Mouse (Mus musculus): ENCODE data around the gene Tmem91.

DNA sequence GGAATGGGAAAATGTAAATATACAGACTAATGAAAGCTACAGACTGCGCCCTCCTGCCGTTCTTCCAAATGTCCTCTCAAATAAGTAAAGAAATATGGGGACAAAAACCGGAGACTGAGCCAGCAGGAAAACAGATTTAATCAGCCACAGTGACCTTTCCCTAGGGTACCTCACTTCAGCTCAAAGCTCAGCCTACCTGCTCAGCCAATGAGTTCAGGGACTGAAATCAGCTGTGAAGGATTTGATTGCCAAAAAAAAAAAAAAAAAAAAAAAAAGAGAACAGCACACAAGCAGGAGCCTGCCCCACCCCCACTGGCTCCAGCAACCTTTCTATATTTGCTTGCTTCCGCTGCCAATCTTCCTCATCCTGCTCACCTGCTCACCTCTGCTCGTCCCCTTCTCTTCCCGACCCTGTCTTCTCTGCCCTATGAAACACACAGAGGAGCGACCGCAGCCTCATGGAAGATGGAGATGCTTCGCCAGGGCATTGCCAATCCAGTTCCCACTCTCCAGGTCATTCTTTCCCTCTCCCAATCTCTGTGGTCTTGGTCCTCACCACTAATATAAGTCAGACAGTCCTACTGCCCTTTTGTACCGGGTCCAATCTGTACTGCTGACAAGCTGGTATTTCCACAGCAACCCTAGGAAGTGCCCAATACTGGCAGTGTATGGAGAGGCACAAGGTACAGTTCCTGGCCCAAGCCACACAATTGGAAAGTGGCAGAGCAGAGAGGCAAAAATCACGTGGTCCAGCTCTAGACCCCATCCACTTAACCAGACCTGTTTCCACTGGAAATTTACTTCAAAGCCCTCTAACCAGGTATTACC is 19.2 kb downstream of the Tmem91 start:
- TF ChIP-seq CTCF (conservative IDR thresholded peaks at IDR 0.05; ENCODE audit: low read length), result no peak
- TF ChIP-seq POU5F1 (IDR thresholded peaks at IDR 0.05; ENCODE audit: borderline replicate concordance, low read length), result no peak
